Mouse (Mus musculus) CH12.LX (cell line): ENCODE results near the gene Il4i1.

ENCODE experiments used
- CTCF ChIP-seq, 2 experiments: IDR thresholded peaks in 1 of 2; conservative IDR thresholded peaks in 1 of 2; 2 replicates each; pipeline ENCODE4 v1.5.1; 2011 to 2012; ENCODE audit warnings: low read depth in 2 of 2, low read length in 2 of 2, improper control_type of control experiment in 1 of 2, inconsistent platforms in 1 of 2, mild to moderate bottlenecking in 1 of 2, moderate library complexity in 1 of 2
- EP300 ChIP-seq: IDR thresholded peaks from 2 replicates; pipeline ENCODE4 v1.6.1; 2011; ENCODE audit warnings: low read length, improper control_type of control experiment
- ETS1 ChIP-seq: conservative IDR thresholded peaks from 2 replicates; pipeline ENCODE4 v1.6.1; 2012; ENCODE audit warnings: low read depth, mild to moderate bottlenecking, inconsistent platforms, low read length, improper control_type of control experiment, moderate library complexity
- MAFK ChIP-seq: IDR thresholded peaks from 2 replicates; pipeline ENCODE4 v1.6.1; 2011; ENCODE audit warnings: low read length, improper control_type of control experiment; ENCODE audit not compliant: insufficient replicate concordance
- USF2 ChIP-seq: conservative IDR thresholded peaks from 2 replicates; pipeline ENCODE4 v1.6.1; 2011; ENCODE audit warnings: low read depth, low read length, improper control_type of control experiment

GRCm38 (mm10) chr7:44877833-44878232 lies 61.6 kb downstream of the Il4i1 start:
- TF ChIP-seq CTCF (conservative IDR thresholded peaks at IDR 0.05 in 1 of 2, IDR thresholded peaks at IDR 0.05 in 1 of 2; ENCODE audit: low read depth in 2 of 2, low read length in 2 of 2) (no peak), MAFK (no peak), EP300 (no peak), ETS1 (no peak), USF2 (no peak)
